Mouse (Mus musculus): ENCODE data around the gene Kpna6.

Gene Kpna6

GRCm38 (mm10) chr4:129617121-129617641 lies 55.4 kb downstream of the Kpna6 start:
- no peak for DNase-seq (ENCODE audit: low spot score)

- no peak for DNase-seq (ENCODE audit: low spot score)
These were observed 55.9 kb downstream of the Kpna6 start for GRCm38 (mm10) chr4:129616631-129617030.

GRCm38 (mm10) chr4:129615801-129616290 lies 56.7 kb downstream of the Kpna6 start:
- no peak for DNase-seq (ENCODE audit: low spot score)

- DNase-seq (ENCODE audit: low spot score), result no peak
These were observed 58.5 kb downstream of the Kpna6 start, which contains the start of gene Dcdc2b for GRCm38 (mm10) chr4:129614093-129614492. Dcdc2b (minus strand) TSS chr4:129614257.

GRCm38 (mm10) chr4:129610472-129610871 lies 62.1 kb downstream of the Kpna6 start:
- DNase-seq (ENCODE audit: low spot score), result no peak

GRCm38 (mm10) chr4:129610026-129610425 lies 62.5 kb downstream of the Kpna6 start:
- no peak for DNase-seq (ENCODE audit: low spot score)

- DNase-seq (ENCODE audit: low spot score), result no peak
These were observed 63.4 kb downstream of the Kpna6 start for GRCm38 (mm10) chr4:129609139-129609631.

- DNase-seq (ENCODE audit: low spot score), result peak; percentile 76
These were observed 64.0 kb downstream of the Kpna6 start for GRCm38 (mm10) chr4:129608426-129609025.

GRCm38 (mm10) chr4:129600233-129601158 lies 72.1 kb downstream of the Kpna6 start, which contains the start of the genes Eif3i and Tmem234:
Eif3i (minus strand) TSS chr4:129600648.
Tmem234 (plus strand) TSS chr4:129600668.
- DNase-seq (ENCODE audit: low spot score), result peak; percentile 72
